Mouse (Mus musculus) olfactory bulb, adult 2 months (tissue): ENCODE results near the gene Faxc.

Experiments used
- CTCF ChIP-seq: fragments of 200-500 bp; IDR thresholded peaks from 2 replicates; pipeline ENCODE4 v1.5.1; 2012; ENCODE audit warnings: low read depth, mild to moderate bottlenecking, low read length, moderate library complexity; ENCODE audit not compliant: insufficient read depth
- POLR2A ChIP-seq: fragments of 200-500 bp; IDR thresholded peaks from 2 replicates; pipeline ENCODE4 v1.6.1; 2012; ENCODE audit warnings: mild to moderate bottlenecking, low read depth, low read length, moderate library complexity; ENCODE audit not compliant: insufficient read depth

- TF ChIP-seq CTCF (no peak), POLR2A (no peak)
These were observed 13.5 kb downstream of the Faxc start for GRCm38 (mm10) chr4:21944672-21945071.
